Mouse (Mus musculus) embryonic facial prominence, embryonic 15.5 days (tissue): Measurements from ENCODE around the gene Cxcl16. TPM values are rescaled to one million over a fixed set of nuclear protein-coding genes. Genes with fewer than 3 reads are reported as not detected.
"Not testable (repeated sequence)": the region's sequence is repeated elsewhere in the genome, so short reads cannot be mapped to it uniquely, and the experiment has no call there.

Experiments used
- ATAC-seq: fragments of 200-750 bp; cut with Nextera tagmentation; 2 replicates; pipeline ENCODE4 v1.8.0; 2017; ENCODE audit warnings: low read depth, moderate TSS enrichment; ENCODE audit not compliant: insufficient number of reproducible peaks, low FRiP score, low TSS enrichment
- H3K27ac ChIP-seq: fragments of 300-500 bp; sonication (generic); replicated peaks from 2 replicates; pipeline ENCODE4 v1.5.1; 2015; ENCODE audit warnings: mild to moderate bottlenecking, inconsistent platforms
- H3K27me3 ChIP-seq: fragments of 300-500 bp; sonication (generic); 2 replicates; pipeline ENCODE4 v1.6.1; 2015; ENCODE audit warnings: inconsistent platforms
- H3K36me3 ChIP-seq: fragments of 300-500 bp; sonication (generic); 2 replicates; pipeline ENCODE4 v1.6.1; 2015; ENCODE audit warnings: mild to moderate bottlenecking, inconsistent platforms
- H3K4me1 ChIP-seq: fragments of 300-500 bp; sonication (generic); 2 replicates; pipeline ENCODE4 v1.6.1; 2015; ENCODE audit warnings: inconsistent platforms
- H3K4me2 ChIP-seq: fragments of 300-500 bp; sonication (generic); replicated peaks from 2 replicates; pipeline ENCODE4 v1.6.1; 2015; ENCODE audit warnings: mild to moderate bottlenecking, inconsistent platforms
- H3K4me3 ChIP-seq: fragments of 300-500 bp; sonication (generic); replicated peaks from 2 replicates; pipeline ENCODE4 v1.5.1; 2015; ENCODE audit warnings: mild to moderate bottlenecking, inconsistent platforms
- H3K9ac ChIP-seq: fragments of 300-500 bp; sonication (generic); 2 replicates; pipeline ENCODE4 v1.6.1; 2015; ENCODE audit warnings: inconsistent platforms
- H3K9me3 ChIP-seq: fragments of 300-500 bp; sonication (generic); replicated peaks from 2 replicates; pipeline ENCODE4 v1.6.1; 2016; ENCODE audit warnings: inconsistent platforms
- WGBS: fragments of 180-500 bp; shearing (Covaris S2); methylation state at CpG from one replicate; pipeline ENCODE4 v1.1.7; 2015; 5-methylcytosine and 5-hydroxymethylcytosine counted together
- polyA plus RNA-seq: library from polyadenylated mRNA; unstranded; fragments of >200 nt; fragmentation: Nextera tagmentation; extraction: Ambion mirVana; gene quantifications from 2 replicates; pipeline ENCODE4 v1.2.1, GENCODE M21; 2015

Gene Cxcl16
- polyA plus RNA-seq, 1 experiment from 2014 or later = 4.5 TPM

GRCm38 (mm10) chr11:70474872-70475534 lies 15.2 kb upstream of the Cxcl16 start:
- no peaks in the 10 kb centered on the region for H3K4me1 ChIP-seq
- H3K27ac ChIP-seq = no peak overlapping the region
- ATAC-seq = no peak
- 75% methylated on average over 12 of the region's 12 CpGs for WGBS
- H3K9ac ChIP-seq = no peak overlapping the region
- no peaks in the 10 kb centered on the region for H3K9me3 ChIP-seq
- H3K36me3 ChIP-seq = no peaks in the 10 kb centered on the region
- no peak overlapping the region for H3K4me2 ChIP-seq
- H3K27me3 ChIP-seq = no peaks in the 10 kb centered on the region
- no peak overlapping the region for H3K4me3 ChIP-seq

- not testable (repeated sequence) for H3K27me3 ChIP-seq, H3K9me3 ChIP-seq, H3K4me1 ChIP-seq, H3K4me2 ChIP-seq, H3K4me3 ChIP-seq, H3K9ac ChIP-seq, H3K27ac ChIP-seq, H3K36me3 ChIP-seq, ATAC-seq
- WGBS = 83% methylated on average over 5 of the region's 5 CpGs
Measured at GRCm38 (mm10) chr11:70473291-70473690, 13.5 kb upstream of the Cxcl16 start.

- Histone ChIP-seq H3K4me3 (no peak overlapping the region), H3K9me3 (no peaks in the 10 kb centered on the region), H3K27ac (no peak overlapping the region), H3K4me1 (no peaks in the 10 kb centered on the region), H3K36me3 (no peaks in the 10 kb centered on the region), H3K4me2 (no peak overlapping the region), H3K9ac (no peak overlapping the region), H3K27me3 (no peaks in the 10 kb centered on the region)
- no peak for ATAC-seq
Measured at GRCm38 (mm10) chr11:70472716-70473115, 12.9 kb upstream of the Cxcl16 start.

GRCm38 (mm10) chr11:70469764-70470163 lies 10.0 kb upstream of the Cxcl16 start:
- Histone ChIP-seq H3K27ac (no peak overlapping the region), H3K4me3 (no peak overlapping the region), H3K36me3 (no peaks in the 10 kb centered on the region), H3K4me1 (peaks cover 15% of the 10 kb centered on the region), H3K4me2 (no peak overlapping the region), H3K9me3 (no peaks in the 10 kb centered on the region), H3K9ac (no peak overlapping the region), H3K27me3 (peaks cover 9% of the 10 kb centered on the region)
- 86% methylated on average over 3 of the region's 3 CpGs for WGBS
- no peak for ATAC-seq

- Histone ChIP-seq H3K4me1 (peaks cover 17% of the 10 kb centered on the region), H3K4me2 (no peak overlapping the region), H3K27me3 (peaks cover 19% of the 10 kb centered on the region), H3K27ac (no peak overlapping the region), H3K36me3 (no peaks in the 10 kb centered on the region), H3K9ac (no peak overlapping the region), H3K9me3 (no peaks in the 10 kb centered on the region), H3K4me3 (no peak overlapping the region)
- no peak for ATAC-seq
- 76% methylated on average over 5 of the region's 5 CpGs for WGBS
Measured at GRCm38 (mm10) chr11:70467902-70468619, 8.3 kb upstream of the Cxcl16 start.

GRCm38 (mm10) chr11:70465824-70466223 lies 6.0 kb upstream of the Cxcl16 start:
- H3K4me1 ChIP-seq = peaks cover 17% of the 10 kb centered on the region
- 8% methylated on average over 23 of the region's 23 CpGs for WGBS
- no peak overlapping the region for H3K27ac ChIP-seq
- no peak for ATAC-seq
- peak overlapping the region; percentile 51 for H3K4me2 ChIP-seq
- 0 out of 2 replicates have a peak overlapping the region, but pooled peaks have one; percentile 4 for H3K9ac ChIP-seq
- peak overlapping the region; percentile 24 for H3K4me3 ChIP-seq
- no peaks in the 10 kb centered on the region for H3K36me3 ChIP-seq
- H3K9me3 ChIP-seq = no peaks in the 10 kb centered on the region
- peaks cover 21% of the 10 kb centered on the region for H3K27me3 ChIP-seq

GRCm38 (mm10) chr11:70465211-70465610 lies 5.4 kb upstream of the Cxcl16 start:
- peaks cover 25% of the 10 kb centered on the region for H3K27me3 ChIP-seq
- H3K36me3 ChIP-seq = no peaks in the 10 kb centered on the region
- peaks cover 17% of the 10 kb centered on the region for H3K4me1 ChIP-seq
- no peak overlapping the region for H3K27ac ChIP-seq
- no peak overlapping the region for H3K9ac ChIP-seq
- H3K4me2 ChIP-seq = peak overlapping the region; percentile 51
- H3K4me3 ChIP-seq = peak overlapping the region; percentile 24
- no peak for ATAC-seq
- WGBS = 26% methylated on average over 16 of the region's 16 CpGs
- H3K9me3 ChIP-seq = no peaks in the 10 kb centered on the region

- H3K27me3 ChIP-seq = peaks cover 33% of the 10 kb centered on the region
Measured at GRCm38 (mm10) chr11:70463970-70464369, 4.2 kb upstream of the Cxcl16 start.

GRCm38 (mm10) chr11:70458688-70459600 lies 840 bp downstream of the Cxcl16 start, which contains the start of gene Zmynd15:
TSS of gene Zmynd15 (plus strand) at chr11:70459433.
- no peak within 1 kb of the TSS for H3K27ac ChIP-seq
- H3K9ac ChIP-seq = peak within 1 kb of the TSS; percentile 47
- no peaks in the 10 kb centered on the region for H3K9me3 ChIP-seq
- no peak for ATAC-seq
- peaks cover 22% of the 10 kb centered on the region for H3K27me3 ChIP-seq
- H3K4me3 ChIP-seq = peak within 1 kb of the TSS; percentile 56
- WGBS = 13% methylated on average over 32 of the region's 32 CpGs
- peak within 1 kb of the TSS; percentile 89 for H3K4me2 ChIP-seq
- peaks cover 16% of the 10 kb centered on the region; the same call in 1 of the 2 replicates for H3K4me1 ChIP-seq
- peaks cover 5% of the 10 kb centered on the region; the same call in 1 of the 2 replicates for H3K36me3 ChIP-seq

More at GRCm38 (mm10) chr11:70463970-70464369, 4.2 kb upstream of the Cxcl16 start:
- no peak overlapping the region for H3K4me3 ChIP-seq
- no peak overlapping the region for H3K27ac ChIP-seq
- H3K36me3 ChIP-seq = no peaks in the 10 kb centered on the region
- H3K4me1 ChIP-seq = peaks cover 27% of the 10 kb centered on the region
- ATAC-seq = no peak
- H3K9ac ChIP-seq = no peak overlapping the region
- no peaks in the 10 kb centered on the region for H3K9me3 ChIP-seq
- 73% methylated on average over 5 of the region's 5 CpGs for WGBS
- no peak overlapping the region for H3K4me2 ChIP-seq

- Histone ChIP-seq H3K9me3 (no peaks in the 10 kb centered on the region), H3K4me3 (no peak overlapping the region), H3K36me3 (peaks cover 10% of the 10 kb centered on the region), H3K27ac (no peak overlapping the region), H3K27me3 (peaks cover under 1% of the 10 kb centered on the region), H3K4me2 (peak overlapping the region; percentile 67; the same call in 1 of the 2 replicates), H3K4me1 (peaks cover 12% of the 10 kb centered on the region), H3K9ac (no peak overlapping the region)
- ATAC-seq = no peak
- WGBS = 84% methylated on average over 9 of the region's 9 CpGs
Measured at GRCm38 (mm10) chr11:70453261-70454044, 6.3 kb downstream of the Cxcl16 start.
